Mouse (Mus musculus) MEL (cell line): ENCODE results near the gene Folr2.

Source experiments
- CHD2 ChIP-seq: IDR thresholded peaks from 2 replicates; pipeline ENCODE4 v1.6.1; 2011; ENCODE audit warnings: low read length, improper control_type of control experiment
- CTCF ChIP-seq, 3 experiments: IDR thresholded peaks in 2 of 3; conservative IDR thresholded peaks in 1 of 3; 2 replicates each; pipeline ENCODE4 v1.5.1; 2011 to 2012; ENCODE audit warnings: low read length in 3 of 3, low read depth in 2 of 3, mild to moderate bottlenecking in 2 of 3, improper control_type of control experiment in 1 of 3, inconsistent platforms in 1 of 3, mixed read lengths in 1 of 3, moderate library complexity in 1 of 3; ENCODE audit not compliant: control insufficient read depth in 1 of 3, insufficient read depth in 1 of 3, poor library complexity in 1 of 3, severe bottlenecking in 1 of 3
- EP300 ChIP-seq, 2 experiments: IDR thresholded peaks; 2 replicates each; pipeline ENCODE4 v1.6.1; 2011; ENCODE audit warnings: improper control_type of control experiment in 2 of 2, low read length in 2 of 2, low read depth in 1 of 2, mild to moderate bottlenecking in 1 of 2
- MYC ChIP-seq: IDR thresholded peaks from 2 replicates; pipeline ENCODE4 v1.6.1; 2011; ENCODE audit warnings: low read depth, mild to moderate bottlenecking, low read length, improper control_type of control experiment, moderate library complexity
- NRF1 ChIP-seq: IDR thresholded peaks from 2 replicates; pipeline ENCODE4 v1.6.1; 2014; ENCODE audit warnings: low read depth, mild to moderate bottlenecking, inconsistent platforms, low read length, improper control_type of control experiment, moderate library complexity; ENCODE audit not compliant: poor library complexity, insufficient read depth, severe bottlenecking
- POLR2A ChIP-seq, 2 experiments: IDR thresholded peaks; 2 replicates each; pipeline ENCODE4 v1.6.1; 2011 to 2012; ENCODE audit warnings: low read length in 2 of 2, mild to moderate bottlenecking in 2 of 2, control low read depth in 1 of 2, improper control_type of control experiment in 1 of 2, low read depth in 1 of 2, moderate library complexity in 1 of 2; ENCODE audit not compliant: control insufficient read depth in 1 of 2, insufficient read depth in 1 of 2, poor library complexity in 1 of 2
- ZKSCAN1 ChIP-seq: IDR thresholded peaks from 2 replicates; pipeline ENCODE4 v1.6.1; 2012; ENCODE audit warnings: low read depth, mild to moderate bottlenecking, inconsistent platforms, low read length, improper control_type of control experiment, moderate library complexity

DNA sequence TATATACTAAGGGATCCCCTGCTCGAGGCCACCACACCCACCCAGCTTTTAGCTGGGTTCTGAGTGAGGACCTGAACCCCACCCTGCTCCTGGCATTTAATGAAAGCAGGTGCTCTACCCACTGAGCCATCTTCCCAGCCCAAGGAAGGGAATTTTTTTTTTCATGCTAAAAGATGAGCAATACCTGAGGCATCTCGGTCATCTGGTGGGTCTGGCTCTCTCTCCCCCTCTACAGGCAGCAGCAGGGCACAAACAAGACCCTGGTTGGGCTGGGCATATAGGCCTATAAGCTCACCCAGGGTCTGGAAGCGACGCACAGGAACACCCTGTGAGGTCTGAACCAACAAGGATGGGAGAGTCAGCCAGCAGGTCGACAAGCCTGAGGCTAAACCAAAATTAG, 23.6 kb downstream of the Folr2 start:
- TF ChIP-seq POLR2A (IDR thresholded peaks at IDR 0.05; ENCODE audit: control insufficient read depth in 1 of 2, insufficient read depth in 1 of 2, low read depth in 1 of 2, low read length in 2 of 2, poor library complexity in 1 of 2) (no peak), CHD2 (no peak), EP300 (IDR thresholded peaks at IDR 0.05; ENCODE audit: low read depth in 1 of 2, low read length in 2 of 2) (no peak), MYC (no peak), ZKSCAN1 (no peak), CTCF (IDR thresholded peaks at IDR 0.05 in 2 of 3, conservative IDR thresholded peaks at IDR 0.05 in 1 of 3; ENCODE audit: control insufficient read depth in 1 of 3, insufficient read depth in 1 of 3, low read depth in 2 of 3, low read length in 3 of 3, poor library complexity in 1 of 3, severe bottlenecking in 1 of 3) (no peak), NRF1 (no peak)
